Mouse (Mus musculus) spleen, postnatal 10 days (tissue): ENCODE measurements around the gene Serac1.
A peak's percentile ranks its signal among the peaks of the same experiment; 100 is the strongest.
"Not testable (repeated sequence)": the region's sequence is repeated elsewhere in the genome, so short reads cannot be mapped to it uniquely, and the experiment has no call there.

Experiments used
- DNase-seq, 2 experiments: peaks; one replicate each; pipeline ENCODE4 v3.0.0; 2021 to 2022; ENCODE audit warnings: low spot score in 2 of 2

Gene Serac1

DNA sequence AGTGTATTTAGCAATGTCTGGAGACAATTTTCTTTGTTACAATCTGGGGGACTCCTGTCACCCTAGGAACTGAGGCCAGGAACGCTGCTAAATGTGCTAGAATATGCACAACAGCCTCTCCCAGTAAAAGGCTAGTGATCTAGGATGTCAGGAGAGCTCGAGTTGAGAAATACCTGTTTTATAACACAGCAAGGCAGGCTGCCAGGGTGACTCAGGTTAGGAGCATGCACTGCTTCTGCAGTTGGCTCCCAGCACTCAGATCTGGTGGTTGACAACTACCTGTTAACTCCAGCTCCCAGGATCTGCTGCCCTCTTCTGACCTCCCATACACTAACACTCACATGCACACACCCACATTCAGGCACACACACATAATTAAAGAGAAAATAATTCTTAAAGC lies 13.5 kb downstream of the Serac1 start:
- no peak for DNase-seq

DNA sequence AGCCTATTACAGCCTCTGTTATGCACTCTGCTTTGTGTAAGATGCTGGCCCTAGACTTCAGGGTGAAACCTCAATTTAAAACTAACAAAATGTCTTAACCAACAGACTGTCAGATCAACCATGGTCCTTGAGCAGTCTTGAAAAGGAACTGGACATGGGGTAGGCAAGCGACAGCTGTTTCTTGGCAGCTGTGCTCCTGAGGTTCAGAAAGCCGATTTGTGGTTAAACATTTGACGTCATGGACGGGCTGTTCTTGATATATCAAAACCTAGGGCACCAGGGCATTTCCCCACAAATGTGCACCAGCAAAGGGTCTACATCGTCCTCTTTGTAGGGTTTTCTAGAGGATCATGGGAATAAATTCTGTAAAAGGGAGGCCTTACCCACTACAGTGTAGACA lies 16.0 kb downstream of the Serac1 start:
- DNase-seq = no peak

DNA sequence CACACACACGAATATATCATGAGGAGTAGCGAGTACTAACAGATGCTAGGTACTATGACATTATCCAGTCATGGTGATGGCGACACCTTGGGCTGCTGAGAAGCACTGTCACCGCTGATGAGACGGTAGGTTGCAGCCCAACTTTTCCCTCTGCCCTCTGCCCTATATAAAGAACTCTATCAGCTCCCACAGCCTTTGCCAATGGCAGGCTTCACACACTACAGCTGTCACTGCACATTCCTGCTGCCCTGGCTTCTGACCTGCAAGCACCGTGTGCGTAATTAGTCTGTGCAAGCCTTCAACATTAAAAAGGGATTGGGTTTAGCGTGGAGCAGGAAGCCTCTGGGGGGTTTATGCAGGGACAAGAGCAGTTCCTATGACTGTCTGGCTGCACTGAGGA lies 16.7 kb downstream of the Serac1 start:
- DNase-seq = no peak

DNA sequence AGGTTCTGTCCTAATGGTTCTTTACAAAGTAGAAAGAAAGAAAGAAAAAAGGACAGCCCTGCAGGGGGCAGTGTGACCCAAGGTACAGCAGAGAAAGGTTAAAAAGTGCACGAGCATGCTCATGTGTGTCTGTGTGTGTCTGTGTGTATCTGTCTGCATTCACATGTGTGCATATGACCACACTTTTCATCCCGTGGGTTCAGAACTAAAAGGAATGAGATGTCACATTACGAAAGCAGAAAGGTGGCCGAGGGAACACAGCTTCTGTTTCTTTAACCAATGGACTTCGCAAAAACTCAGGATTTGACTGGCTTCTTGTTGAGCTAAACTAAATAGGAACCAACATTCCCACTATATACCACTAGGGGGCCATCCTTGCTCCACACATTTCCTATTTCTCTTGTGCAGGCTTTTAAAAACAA lies 24.6 kb downstream of the Serac1 start:
- DNase-seq = peak; percentile 47 to 81

DNA sequence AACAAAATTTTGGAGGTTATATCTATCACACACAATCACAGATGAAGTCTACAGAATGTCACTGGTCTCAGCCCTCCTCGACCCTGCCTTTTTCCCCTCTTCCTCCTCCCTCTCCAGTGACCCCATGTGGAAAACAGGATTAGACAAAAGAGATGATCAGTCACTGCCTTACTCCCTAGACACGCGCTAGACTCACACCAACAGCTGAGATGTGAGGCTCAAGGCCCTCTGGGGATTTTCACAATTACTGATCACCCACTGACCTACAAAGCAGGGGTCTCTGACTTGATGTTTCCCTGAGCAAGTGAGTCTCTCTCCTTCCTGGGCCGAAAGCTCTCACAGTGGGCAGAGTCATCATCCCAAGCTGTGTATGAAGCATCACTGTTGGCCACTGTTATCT lies 26.7 kb downstream of the Serac1 start:
- DNase-seq = no peak

DNA sequence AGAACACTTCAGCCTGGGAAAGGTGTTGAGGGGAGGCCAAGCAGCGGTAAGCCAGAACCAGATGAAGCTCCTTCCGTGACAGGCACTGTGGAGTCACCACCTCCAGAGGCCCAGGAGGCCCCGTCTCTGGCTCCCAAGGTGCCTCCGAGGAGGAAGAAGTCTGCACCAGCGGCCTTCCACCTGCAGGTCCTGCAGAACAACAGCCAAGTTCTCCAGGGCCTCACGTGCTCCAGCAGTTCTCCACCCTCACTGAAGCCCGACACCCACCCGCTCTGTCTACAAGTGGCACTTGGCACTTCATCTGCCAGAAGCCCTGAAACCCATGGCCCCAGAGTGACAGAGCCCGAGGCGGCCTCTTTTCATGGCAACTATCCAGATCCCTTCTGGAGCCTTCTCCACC lies 42.0 kb downstream of the Serac1 start:
- DNase-seq = no peak

DNA sequence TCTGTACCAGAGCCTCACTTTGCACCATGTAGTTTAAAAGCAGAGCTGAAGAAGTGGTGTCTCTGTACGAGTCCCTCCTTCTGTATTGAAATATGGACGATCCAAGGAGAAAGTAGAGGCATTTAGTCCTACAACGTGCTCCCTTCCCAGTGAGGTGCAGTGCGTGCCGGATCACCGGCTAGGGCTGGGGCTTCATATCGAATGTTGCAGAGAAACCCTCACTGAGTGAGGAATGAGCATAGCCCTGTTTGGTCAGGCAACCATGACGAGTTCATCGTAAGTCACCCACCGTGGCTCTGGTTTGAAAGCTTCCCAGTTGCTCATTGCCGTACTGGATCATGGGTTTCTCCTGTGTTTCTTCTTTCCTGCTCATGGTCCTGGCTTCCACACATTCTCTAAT lies 42.7 kb downstream of the Serac1 start:
- DNase-seq = no peak

DNA sequence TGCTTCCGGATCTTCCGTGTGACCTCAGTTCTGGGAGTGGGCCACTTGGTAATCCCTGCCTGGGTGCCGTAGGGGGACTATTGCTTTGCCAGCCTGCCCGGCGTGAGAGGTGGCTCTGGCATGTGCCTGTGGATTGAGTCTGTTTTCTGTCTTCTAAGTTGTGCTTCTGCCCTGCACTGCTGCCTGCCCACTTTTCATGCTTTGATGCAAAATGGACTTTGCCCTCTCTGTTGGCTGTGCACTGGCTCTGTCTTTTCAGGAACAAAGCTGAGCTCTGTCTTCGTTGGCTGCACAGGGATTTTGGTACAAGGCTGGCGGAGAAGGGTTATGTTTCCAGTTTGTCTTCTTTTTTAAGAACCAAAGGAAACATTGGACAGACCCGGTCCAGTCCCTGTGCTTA lies 43.1 kb downstream of the Serac1 start:
- DNase-seq = no peak

DNA sequence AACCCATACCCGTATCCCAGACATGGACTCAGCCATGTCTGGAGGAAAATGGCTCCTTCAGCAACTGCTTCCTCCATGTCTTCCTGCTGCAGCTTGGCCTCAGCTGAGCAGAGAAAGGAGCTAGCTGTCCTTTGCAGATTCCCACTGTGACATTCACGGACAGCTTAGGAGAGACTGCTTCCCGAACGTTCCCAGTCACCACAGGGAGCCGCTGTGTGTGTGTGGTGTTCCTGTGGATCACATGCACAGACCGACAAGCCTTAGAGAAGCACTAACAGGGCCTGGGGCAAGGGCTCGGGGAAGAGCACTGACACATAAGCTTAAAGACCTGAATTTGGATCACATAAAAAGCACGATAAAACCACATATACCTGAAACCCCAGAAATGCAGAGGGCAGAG lies 43.9 kb downstream of the Serac1 start:
- DNase-seq = no peak

DNA sequence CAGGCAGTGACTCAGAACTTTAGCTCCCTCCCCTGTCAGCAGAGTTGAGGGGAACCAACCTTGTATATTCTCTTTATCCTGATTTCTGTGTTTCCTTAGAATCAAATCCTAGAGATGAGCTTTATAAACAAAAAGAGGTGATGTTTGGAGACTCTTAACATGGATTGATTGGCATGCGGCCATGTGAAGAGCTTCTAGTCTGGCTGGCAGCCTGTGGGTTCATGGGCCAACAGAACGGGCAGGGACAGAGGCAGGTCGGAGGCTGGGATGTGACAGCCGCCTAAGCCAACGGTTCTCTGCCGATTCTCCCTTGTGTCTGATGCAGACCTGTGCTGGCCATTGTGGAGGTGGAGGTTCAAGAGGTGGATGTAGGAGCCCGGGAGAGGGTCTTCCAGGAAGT lies 53.7 kb downstream of the Serac1 start:
- no peak for DNase-seq

DNA sequence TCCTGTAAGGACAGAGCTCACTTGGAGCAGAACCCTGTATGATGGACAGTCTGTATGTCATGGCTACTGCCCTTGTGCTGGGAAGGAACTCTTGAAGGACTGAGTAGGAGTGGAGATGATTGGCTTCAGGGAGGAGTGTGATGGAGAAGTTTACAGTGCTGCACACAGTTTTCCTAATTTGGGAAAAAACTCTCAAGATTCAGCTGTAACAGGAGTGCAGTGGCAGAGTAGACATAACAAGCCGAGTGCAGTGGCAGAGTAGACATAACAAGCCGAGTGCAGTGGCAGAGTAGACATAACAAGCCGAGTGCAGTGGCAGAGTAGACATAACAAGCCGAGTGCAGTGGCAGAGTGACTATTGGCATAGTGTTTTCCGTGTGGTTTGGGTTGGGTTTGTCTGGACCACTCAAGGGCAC lies 58.2 kb downstream of the Serac1 start:
- not testable (repeated sequence) for DNase-seq

DNA sequence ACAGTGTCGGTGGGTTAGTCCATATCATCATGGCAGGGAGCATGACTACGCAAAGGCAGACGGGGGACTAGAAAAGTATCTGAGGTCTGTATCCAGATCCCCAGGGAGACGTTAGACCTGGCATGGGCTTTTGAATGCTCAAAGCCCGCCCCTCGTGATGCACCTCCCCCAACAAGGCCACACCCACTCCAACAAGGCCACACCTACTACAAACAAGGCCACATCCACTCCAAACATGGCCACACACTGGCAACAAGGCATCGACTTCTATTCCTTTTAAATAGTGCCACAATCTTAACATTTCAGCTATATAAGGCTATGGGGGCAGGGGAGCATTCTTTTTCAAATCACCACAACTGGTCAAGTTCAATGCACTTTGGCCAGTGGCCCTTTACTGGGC lies 58.9 kb downstream of the Serac1 start:
- DNase-seq = no peak

DNA sequence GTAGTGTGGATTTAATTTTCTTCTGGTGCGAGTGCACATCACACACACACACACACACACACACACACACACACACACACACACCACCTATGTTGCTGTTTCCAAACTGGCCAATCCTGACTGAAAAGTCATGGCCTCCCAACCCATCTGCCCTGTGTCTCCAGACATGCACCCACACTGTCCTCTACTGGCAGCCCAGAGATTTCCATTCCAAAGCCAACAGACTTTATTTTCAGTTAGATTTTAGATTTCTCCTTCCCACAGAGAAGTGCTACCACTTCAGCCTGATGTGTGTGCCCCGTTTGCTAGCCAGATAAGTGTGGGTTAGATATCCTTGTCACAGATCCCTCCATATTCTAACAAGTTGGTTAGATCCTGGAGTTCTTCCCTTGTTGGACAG lies 59.8 kb downstream of the Serac1 start:
- DNase-seq = peak in 1 of 2 experiments; percentile 58

DNA sequence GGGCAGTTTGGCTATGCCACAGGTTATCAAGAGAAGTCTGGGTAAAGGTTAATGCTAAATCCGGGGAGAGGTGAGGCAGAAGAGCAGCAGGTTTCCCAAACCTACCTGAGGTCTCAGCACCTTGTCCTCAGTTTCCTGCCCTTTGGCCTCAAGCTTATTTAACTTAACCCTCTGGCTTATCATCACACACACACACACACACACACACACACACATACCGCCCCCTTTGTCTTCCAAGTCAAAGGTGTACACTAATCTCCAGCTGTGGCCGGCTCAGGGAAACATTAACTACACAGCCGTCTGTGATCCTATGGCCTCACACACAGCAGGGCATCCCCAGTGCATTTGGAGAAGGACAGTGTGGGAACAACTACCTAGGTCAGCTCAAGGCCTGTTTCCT lies 61.2 kb downstream of the Serac1 start:
- no peak for DNase-seq

DNA sequence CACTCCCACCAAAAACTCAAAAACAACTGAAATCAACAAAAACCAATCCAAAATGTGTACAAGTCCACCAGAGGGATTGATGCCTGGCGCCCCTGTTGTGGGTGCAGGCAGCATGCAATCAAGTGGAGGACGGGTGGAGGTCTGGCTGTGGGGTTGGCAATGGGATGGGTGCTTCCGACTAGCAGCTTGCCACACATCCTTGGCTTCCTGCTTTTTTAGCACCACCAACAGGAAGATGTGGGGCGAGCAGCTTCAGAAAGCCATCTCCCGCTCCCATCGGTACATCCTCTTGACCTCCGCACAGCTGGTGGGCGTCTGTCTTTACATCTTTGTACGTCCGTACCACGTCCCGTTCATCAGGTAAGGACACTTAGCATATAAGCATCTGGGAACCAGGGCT lies 62.3 kb downstream of the Serac1 start:
- no peak for DNase-seq

DNA sequence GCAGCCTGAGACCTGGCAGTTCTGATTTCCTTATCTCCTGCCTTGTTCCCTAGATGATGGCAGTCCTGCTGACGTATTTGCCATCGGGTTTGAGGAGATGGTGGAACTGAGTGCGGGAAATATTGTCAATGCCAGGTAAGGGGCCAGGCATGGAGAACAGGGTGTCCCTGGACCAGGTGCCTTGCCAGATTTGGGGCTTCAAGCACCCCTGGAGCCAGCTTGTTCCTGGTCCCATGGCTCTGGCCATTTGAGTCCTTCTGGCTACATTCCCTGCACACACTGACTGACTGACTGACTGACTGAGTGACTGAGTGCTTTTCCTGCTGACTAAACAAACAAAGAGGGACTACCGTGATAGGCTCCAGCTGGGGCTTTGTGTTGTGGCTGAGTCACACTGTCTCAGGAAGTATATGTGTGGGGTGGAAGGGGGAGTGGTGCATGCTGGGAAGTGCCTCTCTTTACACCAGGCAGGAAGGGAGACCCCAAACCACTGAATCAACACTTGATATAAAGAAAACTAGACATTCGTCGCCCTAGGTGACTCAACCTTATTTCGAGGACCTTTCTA lies 63.2 kb downstream of the Serac1 start:
- peak in 1 of 2 experiments; percentile 29 for DNase-seq

DNA sequence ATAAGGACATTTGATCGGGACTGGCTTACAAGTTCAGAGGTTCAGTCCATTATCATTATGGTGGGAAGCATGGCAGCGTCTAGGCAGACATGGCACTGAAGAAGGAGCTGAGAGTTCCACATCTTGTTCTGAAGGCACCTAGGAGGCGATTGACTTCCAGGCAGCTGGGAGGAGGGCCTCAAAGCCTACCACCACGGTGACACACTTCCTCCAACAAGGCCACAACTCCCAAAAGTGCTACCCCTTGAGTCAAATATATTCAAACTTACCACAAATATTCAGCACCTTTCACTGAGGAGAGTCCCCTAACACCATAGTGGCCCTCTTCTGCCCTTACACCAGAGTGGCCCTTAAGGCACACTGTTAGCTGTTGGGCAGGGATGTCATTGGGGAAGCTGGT lies 64.6 kb downstream of the Serac1 start:
- DNase-seq = no peak

DNA sequence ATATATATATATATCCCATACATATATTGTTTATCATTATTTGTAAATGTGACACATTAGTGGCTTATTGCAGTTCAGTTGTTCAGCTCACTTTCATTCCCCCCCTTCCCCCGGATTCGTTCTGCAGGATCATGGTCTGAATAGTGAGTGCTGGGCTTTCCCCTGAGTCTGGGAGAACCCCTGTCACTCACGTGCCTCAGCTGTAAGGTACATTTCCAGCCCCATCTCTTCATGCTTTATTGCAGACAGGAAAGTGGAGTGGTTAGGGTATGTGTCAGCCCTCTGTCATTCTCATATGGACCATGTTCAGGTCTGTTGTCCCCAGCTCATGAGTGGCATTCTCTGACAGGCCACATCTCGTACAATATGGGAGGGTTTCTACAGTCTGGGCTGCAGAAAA lies 66.5 kb downstream of the Serac1 start:
- no peak for DNase-seq

DNA sequence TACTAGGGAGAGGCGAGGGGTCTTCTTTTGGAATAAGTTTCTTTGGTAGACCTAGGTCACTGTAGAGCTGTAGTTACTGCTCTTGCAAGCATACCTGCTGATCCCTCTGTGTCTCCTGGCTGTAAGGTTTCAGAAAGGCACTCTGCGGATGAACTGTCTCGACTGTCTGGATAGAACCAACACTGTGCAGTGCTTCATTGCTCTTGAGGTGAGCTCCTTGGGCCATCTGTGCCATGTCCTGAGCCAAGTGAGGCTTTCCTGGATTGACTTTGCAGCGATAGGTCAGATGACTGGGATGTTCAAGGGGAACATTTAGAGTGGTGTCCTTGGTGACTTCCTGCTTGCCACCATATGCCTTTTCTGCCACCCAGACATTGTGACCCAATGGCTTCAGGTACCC lies 69.9 kb downstream of the Serac1 start:
- DNase-seq = no peak

DNA sequence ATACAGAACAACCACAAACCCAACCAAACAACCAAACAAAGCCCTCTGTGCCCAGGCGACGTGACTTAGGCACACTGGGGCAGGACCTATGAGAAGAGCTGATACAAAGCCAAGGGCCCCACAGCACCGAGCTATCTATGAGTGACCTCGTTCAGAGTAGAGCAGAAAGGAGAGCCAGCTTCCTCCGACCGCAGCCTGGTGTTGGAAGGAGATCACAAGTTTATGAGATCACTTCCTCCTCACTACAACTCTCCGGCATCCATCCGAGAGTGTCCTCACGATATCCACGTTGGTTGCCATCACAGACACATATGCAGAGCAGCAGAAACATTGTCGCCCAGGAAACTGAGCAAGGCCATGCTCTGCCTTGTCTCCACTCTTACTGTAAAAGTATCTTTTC lies 71.0 kb downstream of the Serac1 start:
- no peak for DNase-seq

DNA sequence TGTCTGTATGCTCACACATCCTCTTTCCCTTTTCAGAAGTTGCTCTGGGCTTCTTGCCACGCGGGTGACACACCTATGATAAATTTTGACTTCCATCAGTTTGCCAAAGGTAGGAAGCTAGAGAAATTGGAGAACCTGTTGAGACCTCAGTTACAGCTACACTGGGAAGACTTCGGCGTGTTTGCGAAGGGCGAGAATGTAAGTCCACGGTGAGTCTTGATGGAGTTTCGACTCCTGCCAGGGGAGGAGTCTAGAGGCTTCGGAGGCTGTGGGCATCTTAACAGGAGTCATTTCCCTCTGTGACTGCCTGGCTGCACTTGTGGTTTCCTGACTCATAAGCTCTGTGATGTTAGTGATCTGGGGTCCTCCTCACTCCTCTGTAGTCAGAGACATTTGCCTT lies 71.6 kb downstream of the Serac1 start:
- peak in 1 of 2 experiments; percentile 30 for DNase-seq

DNA sequence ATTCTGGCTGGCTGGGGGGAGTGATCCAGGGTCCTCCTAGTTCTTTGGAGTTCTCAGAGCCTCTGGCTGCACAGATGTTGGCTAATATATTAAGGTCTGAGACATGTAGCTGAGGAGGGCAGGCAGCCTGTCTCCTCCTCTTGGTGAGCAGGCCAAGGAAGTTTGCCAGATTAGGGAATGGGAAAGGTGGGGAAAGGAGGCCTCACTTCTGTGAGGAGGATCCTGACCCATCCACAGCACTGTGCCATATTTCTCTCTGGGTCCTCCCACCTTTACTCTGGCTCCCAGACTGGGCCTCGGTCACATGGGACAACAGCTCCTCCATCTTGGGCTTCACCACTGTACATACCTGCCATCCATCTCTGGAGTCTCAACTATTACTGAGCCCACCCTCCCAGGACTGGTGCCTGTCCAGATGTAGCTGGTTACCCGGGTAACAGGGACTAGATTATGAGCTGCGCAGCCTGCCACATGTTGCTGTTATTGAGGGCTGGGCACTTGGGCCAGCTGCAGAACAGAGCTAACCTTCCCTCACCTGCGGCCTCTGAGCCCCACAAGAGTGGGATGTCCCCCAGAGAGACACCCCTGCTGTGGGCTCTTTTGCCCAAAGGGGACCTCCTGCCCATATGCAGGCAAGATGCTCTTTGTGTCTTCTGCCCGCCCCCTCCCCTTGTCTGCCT lies 72.3 kb downstream of the Serac1 start:
- DNase-seq = no peak

DNA sequence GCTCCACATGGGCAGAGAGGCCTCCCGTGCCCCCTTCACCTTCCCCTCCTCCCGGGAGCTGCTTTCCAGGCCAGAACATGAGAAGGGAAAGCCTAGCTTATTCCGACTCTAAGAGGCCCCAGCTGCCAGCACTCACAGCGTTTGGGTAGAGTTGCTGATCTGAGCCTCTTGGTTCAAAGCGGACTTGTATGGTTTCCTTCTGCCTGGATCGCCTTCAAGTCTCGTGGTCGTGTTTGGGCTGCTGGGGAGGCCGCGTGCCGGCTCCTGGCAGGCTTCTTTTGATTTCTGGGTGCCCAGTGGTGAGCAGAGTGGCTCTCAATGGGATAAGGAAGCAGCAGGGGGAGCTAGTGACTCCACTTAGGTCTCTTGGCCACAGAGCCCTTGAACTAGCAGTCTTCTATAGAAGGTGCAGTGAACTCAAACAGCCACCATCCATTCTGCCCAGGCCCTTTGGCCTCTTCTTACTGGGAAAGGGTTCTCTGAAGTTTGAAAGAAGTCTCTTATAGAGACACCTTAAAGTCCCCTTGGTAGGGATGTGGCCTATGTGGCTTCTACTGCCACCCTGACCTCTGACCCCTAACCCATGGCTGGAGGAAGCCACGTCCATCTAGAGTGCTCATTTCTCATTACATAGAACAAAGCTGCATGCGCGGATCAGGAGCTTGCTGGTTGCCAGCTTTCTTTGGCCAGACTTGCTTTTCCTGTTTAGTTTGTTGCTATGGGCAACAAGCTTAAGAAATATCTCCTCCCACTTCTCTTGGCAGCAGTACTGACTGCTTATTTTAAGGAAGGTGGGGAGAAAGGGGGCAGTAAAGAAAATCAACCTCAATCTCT lies 73.7 kb downstream of the Serac1 start:
- peak in 1 of 2 experiments; percentile 41 for DNase-seq
